Mouse (Mus musculus): ENCODE measurements around the gene Zfp954. TPM values are rescaled to one million over a fixed set of nuclear protein-coding genes. Genes with fewer than 3 reads are reported as not detected.

Gene Zfp954
- 21.6 to 25.5 TPM (median 24.5 TPM) in 4 replicates for total RNA-seq (2023)

GRCm38 (mm10) chr7:7120921-7121601 lies at the start of gene Zfp954:
Gene Zfp954, minus strand, starts transcription at chr7:7121488.

DNA sequence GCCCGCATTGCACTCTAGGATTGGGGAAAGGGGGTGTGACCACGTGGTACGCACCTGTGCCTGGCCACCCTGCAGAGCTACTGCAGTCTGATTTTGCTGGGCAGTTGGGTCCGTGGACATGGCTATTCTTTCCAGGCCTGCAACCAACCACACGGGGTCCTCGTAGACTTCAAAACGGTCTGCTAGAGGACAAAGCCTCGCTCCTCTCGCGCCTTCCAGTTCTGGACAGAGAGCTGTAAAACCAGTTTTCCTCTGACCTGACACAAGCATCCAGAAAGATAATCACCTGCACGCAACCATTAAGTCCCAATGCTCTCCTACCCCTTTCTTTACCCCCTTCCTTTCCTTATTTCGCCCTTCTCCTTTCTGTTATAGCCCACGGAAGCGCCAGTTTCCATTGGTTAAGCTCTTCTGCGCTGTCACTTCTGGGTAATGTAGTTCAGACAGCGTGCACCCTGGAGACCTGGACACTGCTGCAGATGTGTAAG lies 15.1 kb upstream of the Zfp954 start, which contains the start of gene Zfp773:
TSS of gene Zfp773 (minus strand) at position 377 of the 488 bp plus-strand sequence.

Other genes starting within 250 kb of the Zfp954 start
- gene Aurkc, start 126.2 kb downstream of the Zfp954 start, total RNA-seq (2023): not detected in 4 replicates
- gene Zfp773, start 15.3 kb upstream of the Zfp954 start, total RNA-seq (2023): 1.2 to 2.5 TPM (median 1.6 TPM) in 4 replicates
- 2.1 to 2.6 TPM (median 2.2 TPM) in 4 replicates for gene Zfp418, start 49.8 kb upstream of the Zfp954 start, total RNA-seq (2023)
- gene Zfp772, start 88.5 kb upstream of the Zfp954 start, total RNA-seq (2023): 1.0 to 3.4 TPM (median 2.3 TPM) in 4 replicates
- gene Vmn2r29, start 125.8 kb upstream of the Zfp954 start, total RNA-seq (2023): 0.37 to 0.48 TPM in 2 of 4 replicates, not detected in the others
- gene Gm45844, start 156.8 kb upstream of the Zfp954 start, total RNA-seq (2023): 0.50 to 2.0 TPM (median 0.68 TPM) in 4 replicates
- 43.6 to 50.1 TPM (median 46.1 TPM) in 4 replicates for gene Clcn4, start 179.4 kb upstream of the Zfp954 start, total RNA-seq (2023)
- gene Vmn2r30, start 216.1 kb upstream of the Zfp954 start, total RNA-seq (2023): not detected in 4 replicates